ENCODE assay signal across 16 mouse cellular contexts in the genomic region with DNA sequence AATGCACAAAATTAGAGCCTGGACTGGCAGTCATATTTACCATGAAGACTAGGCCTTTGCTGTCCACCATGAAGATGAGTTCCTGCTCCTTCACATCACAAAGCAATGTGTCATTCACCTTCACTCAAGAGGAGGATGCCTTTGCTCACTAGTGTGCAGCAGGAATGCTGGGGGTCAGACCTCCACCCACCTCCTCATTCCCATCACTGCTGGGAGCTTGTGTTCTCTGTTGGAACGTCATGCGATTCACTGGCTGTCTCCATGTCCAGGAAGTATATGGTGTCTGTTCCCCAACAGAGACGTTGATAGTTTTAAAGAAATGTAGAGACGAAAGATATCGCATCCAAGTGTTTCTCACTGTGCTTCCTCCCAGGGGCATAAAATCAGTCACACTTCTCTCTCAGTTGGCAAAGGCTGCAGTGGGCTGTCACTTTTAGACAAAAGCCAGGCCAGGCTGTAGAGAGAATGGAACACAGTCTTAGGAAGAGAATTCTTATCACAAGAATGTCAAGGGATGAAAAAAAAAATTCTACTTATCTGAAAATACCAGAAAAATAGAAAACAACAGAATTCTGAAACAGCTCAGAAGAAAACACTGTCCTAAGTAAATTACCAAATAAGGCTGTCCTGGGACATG. TPM values are rescaled to one million over a fixed set of nuclear protein-coding genes. Genes with fewer than 3 reads are reported as not detected.
DNase-seq lines count a peak whose midpoint lies in the region; ATAC-seq and TF ChIP-seq lines count a peak whose summit lies in the region.
"Had no signal": no experiment of that assay in that cellular context is flagged by ENCODE, and none has a peak within 500 bp of the region (broad histone marks: within the 10 kb centered on the region; RNA-seq: fewer than 3 reads in every experiment).

No protein-coding gene starts in this region.

- H3K9ac ChIP-seq in lung, embryonic 14.5 days = no peak overlapping the region
- H3K9ac ChIP-seq in embryonic facial prominence, embryonic 14.5 days (ENCODE audit: low read depth, low read length) = no peak overlapping the region
- H3K9ac ChIP-seq: embryonic facial prominence, embryonic 13.5 days; limb, embryonic 15.5 days; neural tube, embryonic 13.5 days had no signal

- H3K4me1 ChIP-seq in lung, embryonic 14.5 days (ENCODE audit: insufficient read depth) = peaks cover 13% of the 10 kb centered on the region; the same call in 1 of the 2 replicates
- H3K4me1 ChIP-seq in embryonic facial prominence, embryonic 14.5 days (ENCODE audit: control insufficient read depth, insufficient read depth, low read length) = peaks cover 12% of the 10 kb centered on the region; the same call in 1 of the 2 replicates
- H3K4me1 ChIP-seq in heart, embryonic 10.5 days = peaks cover 24% of the 10 kb centered on the region
- H3K4me1 ChIP-seq: neural tube, embryonic 13.5 days had no signal

- no peak overlapping the region for H3K4me2 ChIP-seq in lung, embryonic 14.5 days
- H3K4me2 ChIP-seq in embryonic facial prominence, embryonic 14.5 days (ENCODE audit: low read depth, low read length) = no peak overlapping the region
- H3K4me2 ChIP-seq: embryonic facial prominence, embryonic 13.5 days; limb, embryonic 15.5 days; neural tube, embryonic 13.5 days had no signal

- peak; percentile 80 for DNase-seq in lung, embryonic 14.5 days
- no peak for DNase-seq in lung, postnatal 25 days (ENCODE audit: low spot score)
- peak; percentile 74 for DNase-seq in embryonic facial prominence, embryonic 14.5 days (ENCODE audit: low spot score)
- peak; percentile 80 for DNase-seq in heart, embryonic 10.5 days (ENCODE audit: low spot score)
- DNase-seq in heart, postnatal 10 days = peak; percentile 67 to 69
- no peak for DNase-seq in gastrocnemius, postnatal 36 days
- DNase-seq in urinary bladder, postnatal 25 days (ENCODE audit: low spot score) = no peak
- DNase-seq: cerebellum, adult 8-10 months; right cerebral cortex, postnatal 25 days; thymus, postnatal 14 days had no signal

- no peaks in the 10 kb centered on the region for H3K27me3 ChIP-seq in lung, embryonic 14.5 days (ENCODE audit: insufficient read depth, low read length)
- H3K27me3 ChIP-seq in embryonic facial prominence, embryonic 14.5 days (replicated peaks; ENCODE audit: control insufficient read depth, insufficient read depth, low read length) = no peaks in the 10 kb centered on the region
- H3K27me3 ChIP-seq in heart, embryonic 10.5 days (ENCODE audit: insufficient read depth, poor library complexity, severe bottlenecking) = no peaks in the 10 kb centered on the region
- H3K27me3 ChIP-seq: embryonic facial prominence, embryonic 13.5 days; limb, embryonic 15.5 days; neural tube, embryonic 13.5 days had no signal

- H3K4me3 ChIP-seq in lung, embryonic 14.5 days (ENCODE audit: low read depth, low read length) = no peak overlapping the region
- H3K4me3 ChIP-seq in embryonic facial prominence, embryonic 14.5 days (ENCODE audit: low read depth, low read length) = no peak overlapping the region
- peak overlapping the region; percentile 13; the same call in 1 of the 2 replicates for H3K4me3 ChIP-seq in heart, embryonic 10.5 days
- H3K4me3 ChIP-seq: embryonic facial prominence, embryonic 13.5 days; forebrain, embryonic 10.5 days; limb, embryonic 15.5 days; neural tube, embryonic 13.5 days had no signal

- WGBS in lung, embryonic 14.5 days = 37% methylated on average over 5 of the region's 5 CpGs
- 59% methylated on average over 5 of the region's 5 CpGs for WGBS in embryonic facial prominence, embryonic 14.5 days
- 22% methylated on average over 5 of the region's 5 CpGs for WGBS in heart, embryonic 10.5 days

- H3K27ac ChIP-seq in lung, embryonic 14.5 days (ENCODE audit: low read depth) = peak overlapping the region; percentile 80; the same call in 1 of the 2 replicates
- no peak overlapping the region for H3K27ac ChIP-seq in embryonic facial prominence, embryonic 14.5 days (replicated peaks; ENCODE audit: low read depth, low read length)
- H3K27ac ChIP-seq in heart, embryonic 10.5 days = peak overlapping the region; percentile 53; the same call in 1 of the 2 replicates
- H3K27ac ChIP-seq: embryonic facial prominence, embryonic 13.5 days; forebrain, embryonic 10.5 days; limb, embryonic 15.5 days; neural tube, embryonic 13.5 days had no signal

- ATAC-seq in lung, embryonic 14.5 days (ENCODE audit: insufficient read depth) = peak; percentile 40; the same call in 1 of the 2 replicates
- ATAC-seq in embryonic facial prominence, embryonic 14.5 days (ENCODE audit: low read depth) = no peak

- intact Hi-C loops in heart, postnatal 10 days (cut with DNase I) = no loop called here
- intact Hi-C loops in gastrocnemius, postnatal 36 days (cut with DNase I) = no loop called here

- H3K9me3 ChIP-seq in lung, embryonic 14.5 days (ENCODE audit: low read depth, low read length) = no peaks in the 10 kb centered on the region
- H3K9me3 ChIP-seq in embryonic facial prominence, embryonic 14.5 days (ENCODE audit: control insufficient read depth, low read length) = no peaks in the 10 kb centered on the region
- no peaks in the 10 kb centered on the region for H3K9me3 ChIP-seq in heart, embryonic 10.5 days
- H3K9me3 ChIP-seq: embryonic facial prominence, embryonic 13.5 days; forebrain, embryonic 10.5 days; limb, embryonic 15.5 days; neural tube, embryonic 13.5 days had no signal

- no peaks in the 10 kb centered on the region for H3K36me3 ChIP-seq in lung, embryonic 14.5 days (ENCODE audit: insufficient read depth)
- no peaks in the 10 kb centered on the region for H3K36me3 ChIP-seq in embryonic facial prominence, embryonic 14.5 days (ENCODE audit: control insufficient read depth, insufficient read depth, low read length)
- peaks cover 3% of the 10 kb centered on the region; the same call in 1 of the 2 replicates for H3K36me3 ChIP-seq in heart, embryonic 10.5 days
- H3K36me3 ChIP-seq: embryonic facial prominence, embryonic 13.5 days; forebrain, embryonic 10.5 days; limb, embryonic 15.5 days; neural tube, embryonic 13.5 days had no signal

- no peak for TF ChIP-seq CTCF in lung, embryonic 14.5 days (IDR thresholded peaks at IDR 0.05; ENCODE audit: low read depth)

RNA-seq across cellular contexts. Expression of a gene that starts 52.0 kb away (rescaled TPM):
- polyA plus RNA-seq in lung, embryonic 14.5 days (2014; fragmentation: Nextera tagmentation; extraction: Ambion mirVana) = 58.2 and 59.1 TPM in 2 replicates
- 16.0 and 17.0 TPM in 2 replicates for polyA plus RNA-seq in embryonic facial prominence, embryonic 14.5 days (2014; fragmentation: Nextera tagmentation; extraction: Ambion mirVana)
- 9.8 and 12.4 TPM in 2 replicates for polyA plus RNA-seq in heart, embryonic 10.5 days (2016; fragmentation: Nextera tagmentation; extraction: Ambion mirVana)
- 1 to 10 TPM; 2.0 TPM for total RNA-seq in heart, postnatal 10 days (2021)
- 1 to 10 TPM in 1 of 2 experiments, under 1 TPM in 1; 0.86 to 1.1 TPM for total RNA-seq in gastrocnemius, postnatal 36 days (2021)
- total RNA-seq: common myeloid progenitor, adult 5-6 weeks; monocyte, adult 5-6 weeks had no signal

Comparison
In these comparisons a context has a peak if more than half of its experiments do, and no peak if none do; other contexts are left out.
1. DNase-seq: peak in lung, embryonic 14.5 days (single experiment), embryonic facial prominence, embryonic 14.5 days (single experiment), heart, embryonic 10.5 days (single experiment) and heart, postnatal 10 days (2 of 2); none in lung, postnatal 25 days (single experiment), gastrocnemius, postnatal 36 days (0 of 2) and urinary bladder, postnatal 25 days (single experiment).